Mouse (Mus musculus) thymus, postnatal 25 days (tissue): ENCODE data around the gene Lig4.

Experiments
- DNase-seq: peaks from one replicate; pipeline ENCODE4 v3.0.0; 2022

The Lig4 gene

GRCm38 (mm10) chr8:9929746-9930445 lies 47.6 kb downstream of the Lig4 start:
- DNase-seq: no peak
